Mouse (Mus musculus): Measurements from ENCODE around the gene Plppr1.
"Not testable (repeated sequence)": the region's sequence is repeated elsewhere in the genome, so short reads cannot be mapped to it uniquely, and the experiment has no call there.

Plppr1 gene

GRCm38 (mm10) chr4:49238111-49238510 is 179.0 kb downstream of the Plppr1 start:
- no peak for DNase-seq

DNA sequence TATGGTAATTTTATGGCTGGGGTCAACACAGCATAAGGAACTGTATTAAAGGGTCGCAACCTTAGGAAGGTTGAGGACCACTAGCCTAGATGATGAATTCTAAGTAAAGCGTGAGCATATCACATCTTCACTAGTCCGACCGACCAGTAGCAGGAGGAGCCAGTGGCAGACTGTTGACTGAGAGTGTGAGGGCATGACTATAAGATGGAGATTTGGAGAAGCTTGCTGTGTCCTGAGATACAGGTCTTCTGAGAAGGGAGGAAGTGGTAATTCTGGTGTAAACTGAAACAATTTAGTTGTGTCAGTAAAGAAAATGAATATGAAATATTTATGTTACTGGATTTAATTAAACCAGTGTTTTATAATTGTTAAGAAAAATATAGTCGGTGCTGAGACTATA is 180.4 kb downstream of the Plppr1 start:
- no peak for DNase-seq

GRCm38 (mm10) chr4:49244791-49245190 is 185.7 kb downstream of the Plppr1 start:
- peak; percentile 24 for DNase-seq

DNA sequence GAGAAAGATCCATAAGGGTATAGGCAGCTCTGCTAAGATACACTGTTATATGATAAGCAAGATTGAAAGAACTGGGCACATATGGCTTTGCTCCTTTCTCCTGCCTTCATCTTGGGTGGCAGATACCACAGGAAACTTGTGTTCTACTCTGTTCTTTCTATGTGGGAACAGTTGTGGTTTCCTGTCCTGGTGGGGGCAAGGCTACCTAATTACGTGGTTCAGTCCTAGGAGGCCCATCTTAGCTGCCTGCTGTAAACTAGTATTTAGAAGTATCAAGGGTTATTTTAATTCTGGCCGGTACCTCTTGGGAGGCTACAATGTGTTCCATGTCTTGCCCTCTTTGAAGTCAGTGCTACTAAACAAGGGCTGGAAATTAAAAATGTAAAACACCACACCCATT is 186.2 kb downstream of the Plppr1 start:
- no peak for DNase-seq

DNA sequence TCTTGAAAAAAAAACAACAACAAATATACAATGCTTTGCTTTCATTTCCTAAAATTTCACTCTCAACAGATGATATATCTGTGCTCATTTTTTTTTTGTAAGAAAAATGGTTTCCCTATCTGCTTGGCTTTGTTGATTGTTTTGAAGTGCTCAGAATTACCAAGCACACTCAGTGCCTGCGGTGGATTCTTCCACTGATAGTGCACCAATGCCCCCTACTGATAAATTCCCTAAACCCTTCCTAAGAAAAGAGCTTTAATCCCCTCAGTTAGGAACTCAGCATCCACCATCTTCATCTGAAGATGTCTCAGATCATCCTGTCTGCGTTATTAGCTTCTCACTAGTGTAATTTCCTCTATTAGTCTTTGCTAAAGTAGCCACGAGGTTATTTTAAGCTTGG is 192.2 kb downstream of the Plppr1 start:
- DNase-seq: peak; percentile 45

DNA sequence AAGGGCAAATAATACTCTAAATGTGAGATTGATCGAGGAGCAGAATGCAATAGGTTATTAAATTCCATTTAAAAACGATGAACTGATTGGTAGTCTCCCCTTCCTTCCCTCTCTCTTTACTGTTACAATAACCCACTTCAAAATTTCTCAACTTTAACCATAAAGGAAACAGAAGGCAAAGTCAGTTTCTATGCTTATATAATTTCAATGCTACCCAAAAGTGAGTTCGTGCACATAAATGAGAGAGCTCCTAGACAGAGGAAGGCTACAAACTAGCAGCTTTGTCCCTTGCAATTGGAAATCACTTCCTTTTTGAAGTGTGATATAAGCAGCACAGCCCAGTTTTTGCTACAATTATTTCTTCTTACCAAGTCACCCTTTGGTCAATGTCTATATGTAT is 193.1 kb downstream of the Plppr1 start:
- no peak for DNase-seq

GRCm38 (mm10) chr4:49278515-49278914 is 219.4 kb downstream of the Plppr1 start:
- DNase-seq: no peak

DNA sequence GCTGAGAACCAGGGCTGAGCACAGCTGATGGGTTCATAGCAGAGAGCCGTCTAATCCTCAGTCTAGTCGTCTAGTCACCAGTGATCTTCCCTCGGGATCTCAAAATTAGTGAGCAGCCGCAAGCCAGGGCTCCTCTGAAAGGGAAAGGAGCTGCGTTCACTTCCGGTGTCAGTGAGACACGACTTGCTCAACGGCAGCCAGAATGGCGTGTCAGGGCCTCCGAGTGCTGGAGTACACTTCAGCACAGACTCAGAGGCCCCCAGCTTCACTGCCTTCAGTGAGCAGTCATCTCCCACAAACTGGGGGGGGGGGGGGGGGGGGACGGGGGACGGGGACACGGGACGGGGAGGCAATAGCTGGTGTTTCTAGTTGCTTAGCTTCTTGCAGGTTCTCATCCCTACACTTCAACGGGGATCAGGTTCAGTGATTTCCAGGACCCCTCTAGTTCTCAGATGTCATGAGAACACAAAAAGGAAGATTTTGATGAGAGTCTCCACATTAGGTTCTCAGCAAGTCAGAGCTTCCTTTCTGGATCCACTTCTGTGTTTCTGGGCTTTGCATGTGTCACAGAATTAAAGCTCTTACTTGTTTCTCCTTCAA is 225.7 kb downstream of the Plppr1 start:
- peak; percentile 8 for DNase-seq

GRCm38 (mm10) chr4:49285340-49286196 is 226.5 kb downstream of the Plppr1 start:
- DNase-seq: peak; percentile 14

DNA sequence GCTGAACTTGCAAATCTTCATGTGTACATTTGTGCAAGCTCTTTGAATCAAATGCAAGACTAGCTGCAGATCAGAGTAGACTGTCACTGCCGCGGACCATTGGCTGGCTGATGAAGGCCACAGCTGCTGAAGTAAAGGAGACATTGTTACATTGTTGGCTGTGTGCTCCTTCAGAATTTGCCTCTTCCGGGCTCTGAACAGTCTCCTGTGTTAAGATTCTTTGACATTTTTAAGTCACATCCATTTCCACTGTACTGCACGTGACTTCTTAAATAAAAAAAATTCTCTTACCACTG is 227.1 kb downstream of the Plppr1 start:
- no peak for DNase-seq

DNA sequence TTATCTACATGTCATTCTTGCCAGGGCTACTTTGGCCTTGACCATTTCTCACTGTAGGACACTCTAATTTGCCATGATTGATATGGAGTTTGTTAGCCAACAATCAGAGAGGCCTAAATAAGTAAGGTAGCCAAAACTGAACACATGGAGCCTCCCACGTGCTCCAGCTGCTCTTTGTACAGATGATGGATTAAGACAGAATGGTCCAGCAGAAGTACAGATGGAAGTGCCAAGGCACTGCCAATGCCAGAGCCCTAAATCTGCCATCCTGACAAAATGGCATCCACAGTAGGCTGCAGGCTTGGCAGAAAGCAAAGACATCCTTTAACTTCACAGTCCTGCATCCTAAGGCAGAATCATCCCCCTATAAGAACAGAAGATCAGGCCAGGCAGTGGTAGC is 237.4 kb downstream of the Plppr1 start:
- no peak for DNase-seq

- no peak for DNase-seq
These were observed 240.5 kb downstream of the Plppr1 start for GRCm38 (mm10) chr4:49299576-49299975.

DNA sequence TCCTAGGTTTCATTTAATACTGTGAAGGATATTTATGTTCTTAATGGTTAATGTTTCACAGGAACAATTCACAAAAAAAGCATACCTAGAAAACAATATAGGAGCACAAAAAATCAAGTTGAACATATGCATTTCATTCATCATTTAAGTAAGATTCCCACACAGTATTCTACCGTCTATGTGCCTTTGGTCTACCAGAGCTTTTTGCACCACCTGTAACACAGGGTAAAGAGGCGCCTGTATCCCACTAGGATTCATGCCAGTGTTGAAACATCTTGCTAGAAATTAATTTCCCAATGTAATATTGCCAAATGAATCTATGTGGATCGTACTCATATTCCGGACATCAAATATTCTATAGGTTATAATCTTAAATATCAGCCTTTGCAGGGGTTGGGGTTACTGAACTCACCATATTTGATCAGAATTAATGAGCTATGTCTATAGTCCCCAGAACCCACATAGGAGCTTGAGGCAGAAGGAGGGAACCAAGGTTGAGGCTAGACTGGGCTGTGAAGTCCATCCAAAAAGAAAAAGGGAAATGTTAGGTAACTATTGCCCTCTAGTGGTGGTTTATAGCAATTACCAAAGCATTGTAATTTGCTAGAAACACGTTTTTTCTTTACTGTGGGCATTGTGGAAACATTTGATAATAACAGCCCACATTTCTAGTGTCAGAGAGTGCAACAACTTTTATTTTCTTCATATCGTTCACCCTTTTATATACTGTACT is 263.0 kb downstream of the Plppr1 start:
- no peak for DNase-seq

DNA sequence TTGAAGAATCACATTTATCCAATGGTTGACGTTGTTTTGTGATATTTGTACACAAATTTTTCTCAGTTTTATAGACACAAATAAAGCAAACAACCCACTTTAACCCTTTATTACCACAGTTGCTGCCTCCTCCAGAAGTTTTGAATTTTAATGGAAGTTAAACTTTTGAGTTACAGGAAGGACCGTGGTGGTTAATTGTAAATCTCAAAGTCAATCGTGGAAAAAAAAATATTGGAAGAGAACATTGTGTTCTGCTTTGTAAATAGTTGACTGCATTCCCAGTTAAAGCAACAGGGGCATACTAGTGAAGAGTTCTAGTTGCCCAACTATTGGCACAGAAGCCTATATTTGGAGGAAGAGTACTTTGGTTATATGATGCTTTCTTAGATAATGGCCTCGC is 278.9 kb downstream of the Plppr1 start:
- DNase-seq: not testable (repeated sequence)

DNA sequence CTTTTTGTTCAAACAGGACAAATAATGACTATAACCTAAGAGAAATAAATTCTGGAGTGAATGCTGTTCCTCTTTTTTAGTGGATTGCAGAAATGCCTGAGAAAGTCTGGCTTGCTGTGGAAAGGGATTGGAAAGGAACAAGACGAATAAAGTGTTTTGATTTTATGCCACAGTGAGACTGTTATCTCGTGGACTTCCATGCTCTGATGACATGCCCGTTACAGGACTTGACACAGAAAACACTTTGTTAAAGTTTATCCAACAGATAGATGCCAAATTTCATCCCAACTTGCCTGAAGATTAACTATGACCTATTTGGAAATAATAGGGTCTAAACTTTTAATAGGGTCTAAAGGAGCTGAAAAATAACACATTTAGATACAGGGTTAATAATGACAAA is 281.0 kb downstream of the Plppr1 start:
- not testable (repeated sequence) for DNase-seq

- not testable (repeated sequence) for DNase-seq
These were observed 288.9 kb downstream of the Plppr1 start for GRCm38 (mm10) chr4:49348001-49348400.

DNA sequence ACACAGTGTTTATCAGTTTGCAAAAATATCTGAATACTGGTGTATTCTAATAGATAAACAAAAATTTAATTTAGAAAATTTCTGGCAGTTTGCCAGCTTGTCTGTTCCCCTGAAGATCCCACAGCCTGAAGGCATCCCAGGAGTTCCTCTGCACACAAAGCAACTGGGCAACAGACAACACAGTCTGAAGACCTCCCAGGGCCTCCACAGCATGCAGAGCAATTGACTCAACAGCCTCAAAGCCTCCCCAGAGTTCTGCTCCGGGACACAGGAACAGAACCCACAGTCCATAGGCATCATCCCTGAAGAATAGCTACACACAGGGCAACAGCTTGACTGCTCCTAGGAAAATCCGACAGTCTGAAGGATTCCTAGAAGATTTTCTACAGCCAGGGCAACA is 289.6 kb downstream of the Plppr1 start:
- DNase-seq: no peak

- DNase-seq: no peak
These were observed 291.4 kb downstream of the Plppr1 start for GRCm38 (mm10) chr4:49350470-49350869.

DNA sequence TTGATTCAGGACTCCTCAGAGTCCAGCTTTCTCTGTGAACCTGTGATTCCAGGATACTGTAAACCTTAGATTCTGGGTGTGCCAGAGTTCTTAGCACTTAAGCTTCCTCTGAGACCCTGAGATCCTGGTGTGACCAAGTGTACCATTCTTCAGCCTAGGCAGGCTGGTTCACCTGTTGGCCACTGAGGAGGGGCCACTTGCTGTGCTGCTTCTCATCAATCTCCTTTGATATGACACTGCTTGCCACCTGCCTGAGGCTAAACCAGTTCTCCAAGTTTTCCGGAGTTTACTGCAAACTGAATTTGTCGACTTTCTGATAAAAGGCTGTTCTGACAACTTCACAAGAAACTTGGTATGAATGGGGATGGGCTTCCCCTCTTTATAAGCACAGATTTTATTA is 298.0 kb downstream of the Plppr1 start:
- DNase-seq: no peak

DNA sequence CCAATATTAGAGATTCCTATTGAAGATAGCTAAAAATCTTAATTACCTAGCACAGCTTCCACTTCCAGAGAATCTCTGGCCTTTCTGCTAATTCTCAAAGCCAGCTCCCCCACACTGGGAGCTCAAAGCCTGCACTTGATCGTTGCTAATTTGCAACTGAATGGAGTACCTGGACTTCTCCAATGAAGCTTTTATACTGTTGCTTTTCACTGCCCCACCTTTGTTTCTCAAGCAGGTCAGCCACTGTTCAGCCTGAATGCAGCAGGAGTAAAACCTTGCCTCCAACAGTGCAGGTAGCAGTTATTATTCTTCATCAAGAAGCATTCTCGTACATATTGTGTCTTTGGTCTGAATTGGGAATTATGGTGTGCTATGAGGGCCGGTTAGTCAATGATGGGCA is 309.0 kb downstream of the Plppr1 start:
- DNase-seq: not testable (repeated sequence)

GRCm38 (mm10) chr4:49383576-49384318 is 324.7 kb downstream of the Plppr1 start:
- DNase-seq: not testable (repeated sequence)

DNA sequence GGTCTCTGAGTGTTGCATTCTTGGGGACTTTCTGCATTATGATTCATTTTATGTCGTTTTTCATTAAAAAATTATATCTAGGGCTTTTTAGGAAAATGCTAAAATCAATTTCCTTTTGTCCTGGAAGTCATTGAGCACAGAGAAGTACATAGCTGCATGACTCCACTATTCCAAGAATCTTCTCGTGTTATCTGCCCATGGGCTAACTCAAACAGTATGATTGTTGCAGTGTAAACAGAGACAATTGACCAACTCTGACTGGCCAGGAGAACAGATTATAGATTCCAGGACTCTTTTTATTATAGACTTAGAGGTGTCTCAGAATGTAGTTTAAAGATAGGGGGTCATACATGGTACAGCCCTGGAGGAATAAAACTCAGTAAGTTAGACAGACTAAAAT is 327.8 kb downstream of the Plppr1 start:
- DNase-seq: no peak
